Mouse (Mus musculus) left cerebral cortex, postnatal 36 days (tissue): ENCODE results near the gene Nell2. TPM values are rescaled to one million over a fixed set of nuclear protein-coding genes. Genes with fewer than 3 reads are reported as not detected.

Experiments
- DNase-seq, 2 experiments: peaks; one replicate each; pipeline ENCODE4 v3.0.0; 2021 to 2022; ENCODE audit warnings: low spot score in 2 of 2, mixed read lengths in 1 of 2
- intact Hi-C: fragments of 180-260 bp; cut with DNase I; formaldehyde crosslinking; loops from one replicate; pipeline ENCODE4 v1.15.1; 2025
- total RNA-seq, 2 experiments: library from RNA; stranded (reverse); gene quantifications; 2 replicates each; pipeline ENCODE4 v1.2.3; 2021

The Nell2 gene
- total RNA-seq, 2 experiments from 2014 or later = 479 to 544 TPM

DNA sequence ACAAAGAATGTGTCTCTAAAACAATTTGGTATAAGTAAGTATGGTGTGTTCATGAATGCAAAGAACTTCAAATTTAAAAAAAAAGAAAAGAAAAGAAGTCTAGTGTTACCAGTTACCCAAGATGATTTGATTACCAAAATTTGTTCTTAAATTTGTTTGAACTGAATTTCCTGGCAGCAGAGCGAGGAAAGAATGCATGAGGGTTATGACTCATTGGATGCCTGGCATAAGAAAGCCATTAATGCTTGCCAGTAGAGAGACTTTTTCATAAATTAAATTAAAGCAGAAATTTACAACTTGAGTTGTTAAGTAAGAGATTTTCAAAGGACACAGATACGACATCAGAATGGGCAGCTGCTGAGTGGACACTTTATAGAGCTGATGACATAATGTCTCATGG lies 384.2 kb downstream of the Nell2 start:
- intact Hi-C loops = no loop called here
- no peak for DNase-seq

DNA sequence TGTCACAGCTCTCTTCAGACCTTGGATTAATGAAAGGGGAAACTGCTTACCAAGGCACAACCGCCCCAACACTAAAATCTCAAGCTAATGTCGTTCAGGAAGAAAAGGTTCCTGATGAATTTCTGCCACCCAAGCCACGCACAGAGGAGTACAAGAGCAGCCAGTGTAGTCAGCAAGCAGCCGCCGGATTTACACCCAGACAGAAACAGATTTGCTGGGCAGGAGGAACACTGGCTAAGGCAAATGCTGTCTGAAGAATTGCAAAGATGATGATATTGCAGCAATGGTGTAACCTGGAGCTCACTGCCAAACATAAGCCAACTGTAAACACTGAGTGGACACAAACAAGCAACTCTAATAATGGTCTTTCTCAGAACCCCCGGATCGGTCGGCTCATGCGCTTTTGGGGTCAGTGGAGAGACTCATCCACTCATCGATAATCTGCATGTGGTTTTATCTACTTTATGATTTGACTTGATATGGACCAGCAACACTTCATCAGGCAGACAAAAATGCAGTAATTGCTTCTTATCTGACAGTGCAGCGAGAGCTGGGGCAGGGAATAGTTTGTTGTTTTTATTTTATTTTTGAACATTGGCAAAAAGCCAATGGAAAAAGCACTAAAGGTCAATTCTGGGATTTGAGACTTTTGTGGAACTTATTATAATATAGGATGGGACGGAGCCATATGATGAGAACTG lies 389.5 kb downstream of the Nell2 start:
- no peak for DNase-seq
- intact Hi-C loops = no loop called here

DNA sequence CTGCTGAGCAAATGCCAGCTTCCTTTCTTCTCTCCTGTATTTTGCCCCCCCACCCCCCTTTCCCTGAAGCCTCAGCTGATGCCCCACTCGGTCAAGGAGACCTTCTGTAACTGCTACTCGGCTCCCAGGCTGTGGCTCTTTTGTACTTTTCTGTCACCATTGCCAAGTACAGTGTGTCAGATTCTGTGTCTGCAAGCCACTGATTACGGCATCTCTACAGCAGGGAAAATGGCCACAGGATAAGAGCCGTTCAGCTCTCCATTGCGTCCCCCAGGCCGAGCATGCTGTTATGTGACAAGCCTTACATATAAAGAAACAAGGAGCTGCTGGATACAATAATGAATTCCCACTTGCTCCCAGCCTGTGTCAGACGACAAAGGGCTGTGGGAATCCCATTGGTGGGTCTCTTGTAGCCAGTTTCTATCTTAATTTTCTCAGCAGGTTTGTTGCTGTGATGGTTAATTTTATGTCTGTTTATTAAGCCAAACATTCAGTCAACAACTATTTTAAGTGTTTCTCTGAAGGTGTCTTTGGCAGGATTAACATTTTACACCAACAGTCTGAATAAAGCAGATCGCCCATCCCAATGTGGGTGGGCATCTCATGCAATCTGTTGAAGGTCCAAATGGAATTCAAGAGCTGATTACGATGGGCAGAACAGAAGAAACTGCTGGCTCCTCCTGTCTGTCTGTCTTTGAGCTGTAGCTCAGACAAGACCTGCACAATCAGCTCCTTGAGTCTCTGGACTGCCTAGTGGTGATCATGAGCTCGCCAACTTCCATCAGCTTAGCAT lies 391.1 kb downstream of the Nell2 start:
- no peak for DNase-seq
- intact Hi-C loops = no loop called here

GRCm38 (mm10) chr15:95135926-95136609 lies 392.3 kb downstream of the Nell2 start:
- intact Hi-C loops = no loop called here
- DNase-seq = no peak

DNA sequence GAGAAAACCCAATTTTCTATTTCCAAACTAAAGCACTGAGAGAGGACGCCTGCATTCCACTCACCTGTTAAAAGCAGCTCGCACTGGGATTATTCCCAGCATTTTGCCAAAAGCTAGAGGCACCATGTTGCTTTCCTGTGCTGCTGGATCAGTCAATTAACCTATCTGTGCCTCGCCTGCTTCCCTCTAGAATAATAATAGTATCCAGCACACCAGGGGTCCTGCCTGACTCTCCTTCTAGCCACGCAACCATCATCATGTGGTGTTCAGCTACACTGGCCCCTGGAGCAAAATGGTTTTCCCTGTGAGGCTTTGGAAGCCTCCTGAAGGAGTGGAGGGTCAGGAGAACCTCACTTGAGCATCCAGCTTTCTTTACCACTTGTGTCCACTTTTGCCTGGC lies 397.0 kb downstream of the Nell2 start:
- intact Hi-C loops = no loop called here
- no peak for DNase-seq

GRCm38 (mm10) chr15:95108626-95109025 lies 419.7 kb downstream of the Nell2 start:
- intact Hi-C loops = no loop called here
- no peak for DNase-seq

GRCm38 (mm10) chr15:95107246-95107809 lies 421.0 kb downstream of the Nell2 start:
- DNase-seq = no peak
- intact Hi-C loops = no loop called here

GRCm38 (mm10) chr15:95101522-95101921 lies 426.8 kb downstream of the Nell2 start:
- DNase-seq = no peak
- intact Hi-C loops = no loop called here

GRCm38 (mm10) chr15:95100133-95100532 lies 428.2 kb downstream of the Nell2 start:
- intact Hi-C loops = no loop called here
- peak; percentile 9 to 11 for DNase-seq

GRCm38 (mm10) chr15:95085962-95086361 lies 442.4 kb downstream of the Nell2 start:
- intact Hi-C loops = no loop called here
- no peak for DNase-seq

GRCm38 (mm10) chr15:95081654-95082053 lies 446.7 kb downstream of the Nell2 start:
- intact Hi-C loops = no loop called here
- no peak for DNase-seq

DNA sequence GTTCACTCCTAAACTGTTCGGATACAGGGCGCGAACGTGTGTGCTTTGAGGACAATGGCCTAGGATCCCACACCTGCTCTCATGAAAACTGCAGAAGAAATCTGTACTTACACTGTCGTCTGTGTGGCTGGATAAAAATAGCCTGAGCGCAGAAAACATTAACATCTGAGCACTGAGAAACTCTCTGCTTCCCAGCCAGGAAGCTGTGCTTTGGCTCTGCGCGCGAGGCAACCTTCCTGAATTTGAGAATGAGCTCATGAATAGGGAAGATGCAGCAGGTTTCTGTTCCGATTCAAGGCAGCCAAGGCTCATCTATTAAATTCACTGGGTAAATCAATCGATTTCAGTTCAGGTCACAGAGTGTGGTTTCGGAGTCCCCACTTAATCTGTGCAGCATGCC lies 453.0 kb downstream of the Nell2 start:
- peak; percentile 60 to 66 for DNase-seq
- intact Hi-C loops = loop anchor here (10.0 kb wide), 1 partner anchor 301 kb away; no protein-coding TSS in a partner anchor

- DNase-seq = no peak
- intact Hi-C loops = loop anchor here (10.0 kb wide), 1 partner anchor 296 kb away; no protein-coding TSS in a partner anchor
These were observed 457.5 kb downstream of the Nell2 start for GRCm38 (mm10) chr15:95070881-95071280.

GRCm38 (mm10) chr15:95068799-95069198 lies 459.6 kb downstream of the Nell2 start:
- no peak for DNase-seq
- intact Hi-C loops = no loop called here

GRCm38 (mm10) chr15:95068023-95068422 lies 460.3 kb downstream of the Nell2 start:
- intact Hi-C loops = no loop called here
- DNase-seq = no peak

GRCm38 (mm10) chr15:95055081-95055650 lies 473.2 kb downstream of the Nell2 start:
- no peak for DNase-seq
- intact Hi-C loops = no loop called here

- DNase-seq = no peak
- intact Hi-C loops = no loop called here
These were observed 479.1 kb downstream of the Nell2 start for GRCm38 (mm10) chr15:95049171-95049729.

- DNase-seq = no peak
- intact Hi-C loops = no loop called here
These were observed 480.9 kb downstream of the Nell2 start for GRCm38 (mm10) chr15:95047486-95047885.

GRCm38 (mm10) chr15:95044011-95044410 lies 484.3 kb downstream of the Nell2 start:
- peak; percentile 19 to 40 for DNase-seq
- intact Hi-C loops = no loop called here
